ENCODE assay signal across 25 mouse cellular contexts in genomic region chr3:133211324-133211723, GRCm38 (mm10). TPM values are rescaled to one million over a fixed set of nuclear protein-coding genes. Genes with fewer than 3 reads are reported as not detected.
DNase-seq lines count a peak whose midpoint lies in the region; ATAC-seq and TF ChIP-seq lines count a peak whose summit lies in the region.
"Had no signal": no experiment of that assay in that cellular context is flagged by ENCODE, and none has a peak within 500 bp of the region (broad histone marks: within the 10 kb centered on the region; RNA-seq: fewer than 3 reads in every experiment).

No protein-coding gene starts in this region.

- no peak for TF ChIP-seq EP300 in stomach, postnatal 0 days (optimal IDR thresholded peaks at IDR 0.05)

- 59% methylated on average over 3 of the region's 3 CpGs for WGBS in lung, adult 2 months
- 32% methylated on average over 3 of the region's 3 CpGs for WGBS in intestine, postnatal 0 days
- WGBS in stomach, postnatal 0 days = 63% methylated on average over 3 of the region's 3 CpGs
- WGBS in hindbrain, embryonic 16.5 days = 84% methylated on average over 3 of the region's 3 CpGs

- H3K4me1 ChIP-seq in lung, adult 2 months (ENCODE audit: control insufficient read depth, insufficient read depth, low read length) = 0 out of 2 replicates have a peak, but pooled peaks cover 2% of the 10 kb centered on the region
- H3K4me1 ChIP-seq in intestine, postnatal 0 days (replicated peaks; ENCODE audit: control insufficient read depth, insufficient read depth, low read length) = no peaks in the 10 kb centered on the region
- no peaks in the 10 kb centered on the region for H3K4me1 ChIP-seq in stomach, postnatal 0 days (replicated peaks; ENCODE audit: control insufficient read depth, insufficient read depth)
- no peaks in the 10 kb centered on the region for H3K4me1 ChIP-seq in hindbrain, embryonic 16.5 days (ENCODE audit: control insufficient read depth, insufficient read depth, low read depth, low read length)
- H3K4me1 ChIP-seq: embryonic facial prominence, embryonic 12.5 days; heart, embryonic 12.5 days; hindbrain, embryonic 15.5 days had no signal

- DNase-seq in lung, postnatal 25 days (ENCODE audit: low spot score) = peak; percentile 39
- no peak for DNase-seq in lung, adult 2 months
- DNase-seq in stomach, postnatal 0 days (ENCODE audit: low spot score) = no peak
- no peak for DNase-seq in frontal cortex, postnatal 36 days (ENCODE audit: low spot score in 2 of 2)
- DNase-seq in heart, postnatal 25 days (ENCODE audit: low spot score) = no peak
- DNase-seq: adrenal gland, adult 8-10 months; adrenal gland, postnatal 36 days; cerebellum, adult 2 months; cerebellum, postnatal 25 days; gastrocnemius, adult 2 months; heart, adult 2 months; heart, postnatal 36 days had no signal

- intact Hi-C loops in heart, postnatal 25 days (cut with DNase I) = no loop called here

- 0 out of 2 replicates have a peak, but pooled peaks have one; percentile 14 for ATAC-seq in granulocyte monocyte progenitor cell, adult 5-6 weeks (replicated peaks; ENCODE audit: poor library complexity, severe bottlenecking)
- ATAC-seq in intestine, postnatal 0 days = peak; percentile 84
- peak; percentile 49; the same call in 1 of the 2 replicates for ATAC-seq in stomach, postnatal 0 days (ENCODE audit: low FRiP score, low TSS enrichment)
- no peak for ATAC-seq in hindbrain, embryonic 16.5 days
- ATAC-seq: CD4-positive, CD25-positive, alpha-beta regulatory T cell, adult 4 months; inflammation-experienced regulatory T-cells, adult 6 months had no signal

- peak overlapping the region; percentile 41; the same call in 1 of the 2 replicates for H3K27ac ChIP-seq in intestine, postnatal 0 days (ENCODE audit: low read depth, low read length)
- no peak overlapping the region for H3K27ac ChIP-seq in stomach, postnatal 0 days (replicated peaks)
- H3K27ac ChIP-seq in hindbrain, embryonic 16.5 days (ENCODE audit: low read depth, low read length) = no peak overlapping the region
- H3K27ac ChIP-seq: embryonic facial prominence, embryonic 12.5 days; gastrocnemius, adult 2 months; heart, adult 2 months; hindbrain, embryonic 15.5 days had no signal

- H3K36me3 ChIP-seq in intestine, postnatal 0 days (ENCODE audit: control insufficient read depth, insufficient read depth) = no peaks in the 10 kb centered on the region
- H3K36me3 ChIP-seq in stomach, postnatal 0 days (ENCODE audit: control insufficient read depth, insufficient read depth, low read length) = no peaks in the 10 kb centered on the region
- H3K36me3 ChIP-seq in hindbrain, embryonic 16.5 days (ENCODE audit: control insufficient read depth, insufficient read depth, low read length) = no peaks in the 10 kb centered on the region
- H3K36me3 ChIP-seq: embryonic facial prominence, embryonic 12.5 days; G1E; heart, embryonic 12.5 days; hindbrain, embryonic 15.5 days had no signal

- TF ChIP-seq CTCF in lung, adult 2 months (IDR thresholded peaks at IDR 0.05; ENCODE audit: insufficient read depth, low read length) = no peak
- TF ChIP-seq CTCF in intestine, postnatal 0 days (IDR thresholded peaks at IDR 0.05; ENCODE audit: low read depth) = no peak
- TF ChIP-seq CTCF in stomach, postnatal 0 days (IDR thresholded peaks at IDR 0.05; ENCODE audit: low read depth) = no peak

- H3K9ac ChIP-seq in intestine, postnatal 0 days (ENCODE audit: low read depth, low read length) = no peak overlapping the region
- H3K9ac ChIP-seq in stomach, postnatal 0 days (ENCODE audit: low read length) = no peak overlapping the region
- H3K9ac ChIP-seq in hindbrain, embryonic 16.5 days (ENCODE audit: low read depth, low read length) = no peak overlapping the region
- H3K9ac ChIP-seq: embryonic facial prominence, embryonic 12.5 days; forebrain, postnatal 0 days; heart, embryonic 12.5 days; hindbrain, embryonic 15.5 days had no signal

- TF ChIP-seq POLR2A in lung, adult 2 months (IDR thresholded peaks at IDR 0.05; ENCODE audit: borderline replicate concordance, extremely low read depth, low read depth, low read length) = no peak

- H3K9me3 ChIP-seq in intestine, postnatal 0 days (ENCODE audit: control insufficient read depth) = no peaks in the 10 kb centered on the region
- H3K9me3 ChIP-seq in stomach, postnatal 0 days (ENCODE audit: control insufficient read depth, low read length) = no peaks in the 10 kb centered on the region
- no peaks in the 10 kb centered on the region for H3K9me3 ChIP-seq in hindbrain, embryonic 16.5 days (ENCODE audit: control insufficient read depth, low read length)
- H3K9me3 ChIP-seq: embryonic facial prominence, embryonic 12.5 days; G1E; heart, embryonic 12.5 days; hindbrain, embryonic 15.5 days had no signal

- no peaks in the 10 kb centered on the region for H3K27me3 ChIP-seq in intestine, postnatal 0 days (replicated peaks; ENCODE audit: control insufficient read depth, insufficient read depth, low read length)
- no peaks in the 10 kb centered on the region for H3K27me3 ChIP-seq in stomach, postnatal 0 days (ENCODE audit: control insufficient read depth, insufficient read depth, low read length)
- H3K27me3 ChIP-seq in hindbrain, embryonic 16.5 days (replicated peaks; ENCODE audit: control insufficient read depth, insufficient read depth, low read length) = no peaks in the 10 kb centered on the region
- H3K27me3 ChIP-seq: embryonic facial prominence, embryonic 12.5 days; heart, embryonic 12.5 days; hindbrain, embryonic 15.5 days had no signal

- H3K4me2 ChIP-seq in intestine, postnatal 0 days (replicated peaks; ENCODE audit: low read depth) = peak overlapping the region; percentile 30; the same call in 1 of the 2 replicates
- no peak overlapping the region for H3K4me2 ChIP-seq in stomach, postnatal 0 days (replicated peaks; ENCODE audit: low read depth)
- no peak overlapping the region for H3K4me2 ChIP-seq in hindbrain, embryonic 16.5 days (ENCODE audit: low read length)
- H3K4me2 ChIP-seq: embryonic facial prominence, embryonic 12.5 days; heart, embryonic 12.5 days; hindbrain, embryonic 15.5 days had no signal

- H3K4me3 ChIP-seq in lung, adult 2 months (replicated peaks; ENCODE audit: extremely low read depth, low read depth, low read length) = no peak overlapping the region
- no peak overlapping the region for H3K4me3 ChIP-seq in intestine, postnatal 0 days (ENCODE audit: low read depth, low read length)
- H3K4me3 ChIP-seq in stomach, postnatal 0 days (ENCODE audit: low read depth, low read length) = no peak overlapping the region
- H3K4me3 ChIP-seq in hindbrain, embryonic 16.5 days (ENCODE audit: low read length) = no peak overlapping the region
- H3K4me3 ChIP-seq: embryonic facial prominence, embryonic 12.5 days; gastrocnemius, adult 2 months; heart, adult 2 months; heart, embryonic 12.5 days; hindbrain, embryonic 15.5 days had no signal

RNA-seq across cellular contexts. Expression of gene Arhgef38, which starts 23.4 kb away (rescaled TPM):
- 5.4 and 8.2 TPM in 2 replicates for polyA plus RNA-seq in lung, adult 2 months (2012; rRNA removed)
- total RNA-seq in granulocyte monocyte progenitor cell, adult 5-6 weeks (2014; fragmentation: Nextera tagmentation) = not detected in 2 replicates
- not detected in 2 replicates for total RNA-seq in granulocyte monocyte progenitor cell, adult 5-6 weeks (2017)
- 1.1 TPM in 2 replicates for polyA plus RNA-seq in intestine, postnatal 0 days (2015; fragmentation: Nextera tagmentation; extraction: Ambion mirVana)
- polyA plus RNA-seq in stomach, postnatal 0 days (2015; fragmentation: Nextera tagmentation; extraction: Ambion mirVana) = 0.23 and 0.53 TPM in 2 replicates
- total RNA-seq in heart, postnatal 25 days (2021) = not detected
- 0.04 TPM in 2 replicates for polyA plus RNA-seq in hindbrain, embryonic 16.5 days (2015; fragmentation: Nextera tagmentation; extraction: Ambion mirVana)
- total RNA-seq: adrenal gland, adult 8-10 months; adrenal gland, postnatal 36 days; gastrocnemius, adult 2 months; gastrocnemius, postnatal 4 days; heart, adult 2 months; heart, postnatal 36 days had no signal
- polyA plus RNA-seq: CD4-positive, CD25-positive, alpha-beta regulatory T cell, adult 4 months; cortical plate, adult 2 months; forebrain, embryonic 11.5 days; G1E; heart, embryonic 12.5 days; hindbrain, embryonic 15.5 days had no signal
